ENCODE assay signal across 7 mouse cellular contexts in the genomic region with DNA sequence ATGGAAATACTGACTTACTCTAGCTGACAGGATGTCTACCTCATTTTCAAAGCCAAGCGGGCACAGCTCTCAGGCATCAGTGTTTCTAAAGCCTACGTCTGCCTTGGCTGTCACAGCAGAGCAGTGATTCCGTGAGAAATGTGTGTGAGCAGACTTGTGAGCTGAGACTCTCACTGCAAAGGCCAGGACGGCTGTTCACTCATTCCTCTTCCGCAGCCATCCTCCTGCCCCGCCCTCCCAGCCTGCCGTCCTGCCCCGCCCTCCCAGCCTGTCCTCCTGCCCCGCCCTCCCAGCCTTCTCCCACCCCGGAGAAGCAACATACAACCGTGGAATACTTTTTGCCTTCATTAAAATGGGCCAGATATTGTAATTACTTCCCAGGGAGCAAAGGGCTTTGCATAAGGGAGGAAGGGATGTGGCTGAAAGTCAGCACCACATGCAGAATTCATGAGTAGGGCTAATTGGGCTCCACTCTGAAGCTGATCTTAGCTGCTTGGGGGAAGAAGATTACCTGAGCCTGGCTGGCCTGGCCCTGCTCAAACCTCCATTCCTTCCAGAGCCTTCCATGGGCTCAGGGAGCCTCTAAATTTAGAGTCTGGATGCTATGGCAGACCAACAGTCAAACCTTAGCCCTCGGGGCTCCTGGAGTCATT. TPM values are rescaled to one million over a fixed set of nuclear protein-coding genes. Genes with fewer than 3 reads are reported as not detected.
DNase-seq lines count a peak whose midpoint lies in the region; ATAC-seq and TF ChIP-seq lines count a peak whose summit lies in the region.

No protein-coding gene starts in this region.

- H3K27me3 ChIP-seq in forebrain, embryonic 15.5 days, result no peaks in the 10 kb centered on the region
- peaks cover 10% of the 10 kb centered on the region; the same call in 1 of the 2 replicates for H3K27me3 ChIP-seq in liver, postnatal 0 days (ENCODE audit: insufficient read depth, low read length)

- H3K9me3 ChIP-seq in forebrain, embryonic 15.5 days, result no peaks in the 10 kb centered on the region
- H3K9me3 ChIP-seq in liver, postnatal 0 days (ENCODE audit: low read length), result no peaks in the 10 kb centered on the region

- no peak for TF ChIP-seq EP300 in liver, postnatal 0 days (IDR thresholded peaks at IDR 0.05; ENCODE audit: low read depth)

- H3K4me2 ChIP-seq in forebrain, embryonic 15.5 days (replicated peaks), result peak overlapping the region; percentile 30
- peak overlapping the region; percentile 26; the same call in 1 of the 2 replicates for H3K4me2 ChIP-seq in liver, postnatal 0 days (ENCODE audit: low read depth, low read length)

- H3K4me3 ChIP-seq in forebrain, embryonic 15.5 days, result 0 out of 2 replicates have a peak overlapping the region, but pooled peaks have one; percentile 3
- no peak overlapping the region for H3K4me3 ChIP-seq in liver, postnatal 0 days (ENCODE audit: low read depth, low read length)

- peak overlapping the region; percentile 74 for H3K27ac ChIP-seq in forebrain, embryonic 15.5 days (replicated peaks)
- no peak overlapping the region for H3K27ac ChIP-seq in liver, postnatal 0 days (ENCODE audit: low read depth)

- DNase-seq in kidney, postnatal 10 days, result peak; percentile 70
- DNase-seq in kidney, adult 11 months, result no peak
- DNase-seq in liver, postnatal 0 days, result no peak
- no peak for DNase-seq in adipocyte (ENCODE audit: low spot score)
- DNase-seq in spleen, postnatal 14 days (ENCODE audit: low spot score in 2 of 2), result no peak

- no peak overlapping the region for H3K9ac ChIP-seq in forebrain, embryonic 15.5 days (replicated peaks)
- no peak overlapping the region for H3K9ac ChIP-seq in liver, postnatal 0 days (replicated peaks)

- 9% methylated on average over 12 of the region's 12 CpGs for WGBS in forebrain, embryonic 15.5 days
- WGBS in liver, postnatal 0 days (ENCODE audit: insufficient replicate concordance), result 9% methylated on average over 12 of the region's 12 CpGs

- no peaks in the 10 kb centered on the region for H3K36me3 ChIP-seq in forebrain, embryonic 15.5 days
- no peaks in the 10 kb centered on the region for H3K36me3 ChIP-seq in liver, postnatal 0 days (replicated peaks; ENCODE audit: insufficient read depth, low read length)

- no peak for TF ChIP-seq CTCF in liver, postnatal 0 days (IDR thresholded peaks at IDR 0.05; ENCODE audit: low read depth)

- H3K4me1 ChIP-seq in forebrain, embryonic 15.5 days, result peaks cover 29% of the 10 kb centered on the region
- H3K4me1 ChIP-seq in liver, postnatal 0 days (ENCODE audit: insufficient read depth), result no peaks in the 10 kb centered on the region

- peak; percentile 75 for ATAC-seq in common myeloid progenitor, adult 5-6 weeks (replicated peaks; ENCODE audit: low read depth, poor library complexity, severe bottlenecking)
- ATAC-seq in forebrain, embryonic 15.5 days (replicated peaks), result peak; percentile 74
- no peak for ATAC-seq in liver, postnatal 0 days

RNA-seq across cellular contexts. Expression of a gene that starts 23.0 kb away (rescaled TPM):
- total RNA-seq in common myeloid progenitor, adult 5-6 weeks (2017), result not detected in 2 replicates
- 13.9 and 16.2 TPM in 2 replicates for polyA plus RNA-seq in forebrain, embryonic 15.5 days (2015; fragmentation: Nextera tagmentation; extraction: Ambion mirVana)
- not detected in 2 replicates for polyA plus RNA-seq in liver, postnatal 0 days (2015; fragmentation: Nextera tagmentation; extraction: Ambion mirVana)

RNA-seq across cellular contexts. Expression of a gene that starts 23.0 kb away (rescaled TPM):
- not detected in 2 replicates for total RNA-seq in common myeloid progenitor, adult 5-6 weeks (2017)
- 2.5 and 2.8 TPM in 2 replicates for polyA plus RNA-seq in forebrain, embryonic 15.5 days (2015; fragmentation: Nextera tagmentation; extraction: Ambion mirVana)
- not detected in 2 replicates for polyA plus RNA-seq in liver, postnatal 0 days (2015; fragmentation: Nextera tagmentation; extraction: Ambion mirVana)

RNA-seq across cellular contexts. Expression of a gene that starts 28.8 kb away (rescaled TPM):
- 0.73 and 2.0 TPM in 2 replicates for total RNA-seq in common myeloid progenitor, adult 5-6 weeks (2017)
- polyA plus RNA-seq in forebrain, embryonic 15.5 days (2015; fragmentation: Nextera tagmentation; extraction: Ambion mirVana), result 0.18 and 0.69 TPM in 2 replicates
- polyA plus RNA-seq in liver, postnatal 0 days (2015; fragmentation: Nextera tagmentation; extraction: Ambion mirVana), result 3.5 and 4.5 TPM in 2 replicates

Comparison
In these comparisons a context has a peak if more than half of its experiments do, and no peak if none do; other contexts are left out.
1. RNA of a gene that starts 23.0 kb away (polyA plus RNA-seq): 13.9 to 16.2 TPM in forebrain, embryonic 15.5 days; not detected in liver, postnatal 0 days; every median in the first group is over 10 times any median in the second.